Mouse (Mus musculus) small intestine, adult 2 months (tissue): ENCODE data around the gene Arrdc5. TPM values are rescaled to one million over a fixed set of nuclear protein-coding genes. Genes with fewer than 3 reads are reported as not detected.

ENCODE experiments used
- H3K27ac ChIP-seq: fragments of 200-500 bp; 2 replicates; pipeline ENCODE4 v1.5.1; 2012; ENCODE audit warnings: low read depth, low read length, control low read depth, inconsistent platforms; ENCODE audit not compliant: insufficient read depth
- H3K27me3 ChIP-seq: fragments of 200-500 bp; 2 replicates; pipeline ENCODE4 v1.6.1; 2012; ENCODE audit warnings: mild to moderate bottlenecking, moderate library complexity, low read length, inconsistent platforms; ENCODE audit not compliant: control insufficient read depth, insufficient read depth
- H3K36me3 ChIP-seq: fragments of 200-500 bp; 2 replicates; pipeline ENCODE4 v1.6.1; 2012; ENCODE audit warnings: mild to moderate bottlenecking, low read length, control low read depth, inconsistent platforms; ENCODE audit not compliant: control insufficient read depth, insufficient read depth
- H3K4me1 ChIP-seq: fragments of 200-500 bp; 2 replicates; pipeline ENCODE4 v1.6.1; 2012; ENCODE audit warnings: low read length, inconsistent platforms, mixed read lengths; ENCODE audit not compliant: control insufficient read depth, insufficient read depth, insufficient read length
- H3K4me3 ChIP-seq: fragments of 200-500 bp; 2 replicates; pipeline ENCODE4 v1.5.1; 2012; ENCODE audit warnings: low read depth, mild to moderate bottlenecking, control low read depth, inconsistent platforms, low read length, moderate library complexity
- CTCF ChIP-seq: fragments of 200-500 bp; IDR thresholded peaks from 2 replicates; pipeline ENCODE4 v1.5.1; 2012; ENCODE audit warnings: low read depth, mild to moderate bottlenecking, control low read depth, inconsistent platforms, low read length, moderate library complexity, mixed read lengths; ENCODE audit not compliant: insufficient replicate concordance, insufficient read length; ENCODE audit errors: extremely low read depth
- POLR2A ChIP-seq: fragments of 200-500 bp; IDR thresholded peaks from 2 replicates; pipeline ENCODE4 v1.6.1; 2012; ENCODE audit warnings: low read depth, mild to moderate bottlenecking, control low read depth, inconsistent platforms, low read length, moderate library complexity
- WGBS: fragments of 180-500 bp; shearing (Covaris S2); methylation state at CpG from one replicate; pipeline ENCODE4 v1.1.7; 2018; 5-methylcytosine and 5-hydroxymethylcytosine counted together
- polyA plus RNA-seq: library from polyadenylated mRNA; depleted of rRNA; stranded (reverse); fragments of >200 nt; gene quantifications from 2 replicates; pipeline ENCODE4 v1.2.3, GENCODE M21; 2012

Gene Arrdc5
- polyA plus RNA-seq, 1 experiment: not detected

DNA sequence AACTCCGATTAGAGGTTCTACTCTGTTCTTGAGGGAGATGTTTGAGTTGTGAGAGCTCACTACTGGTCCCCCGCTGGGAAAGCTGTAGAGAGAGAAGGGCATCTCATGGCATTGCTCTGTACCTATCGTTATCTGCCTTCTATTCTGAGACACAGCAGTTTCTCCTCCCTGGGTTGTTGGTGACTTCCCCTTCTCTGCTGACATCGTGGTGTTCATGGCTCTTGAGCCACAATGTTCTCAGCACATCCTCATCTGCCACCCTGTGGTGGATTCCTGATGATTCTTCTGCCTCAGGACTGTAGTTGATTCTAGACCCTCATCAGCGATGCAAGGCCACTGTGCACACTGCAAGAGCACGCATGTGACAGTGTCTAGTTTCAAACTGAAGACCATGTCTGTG, 37.7 kb upstream of the Arrdc5 start:
- Histone ChIP-seq H3K27me3 (no peaks in the 10 kb centered on the region), H3K4me1 (peaks cover 9% of the 10 kb centered on the region; the same call in 1 of the 2 replicates), H3K36me3 (no peaks in the 10 kb centered on the region), H3K4me3 (no peak overlapping the region), H3K27ac (no peak overlapping the region)
- 82% methylated on average over 6 of the region's 6 CpGs for WGBS
- TF ChIP-seq CTCF: no peak
- no peak for TF ChIP-seq POLR2A

DNA sequence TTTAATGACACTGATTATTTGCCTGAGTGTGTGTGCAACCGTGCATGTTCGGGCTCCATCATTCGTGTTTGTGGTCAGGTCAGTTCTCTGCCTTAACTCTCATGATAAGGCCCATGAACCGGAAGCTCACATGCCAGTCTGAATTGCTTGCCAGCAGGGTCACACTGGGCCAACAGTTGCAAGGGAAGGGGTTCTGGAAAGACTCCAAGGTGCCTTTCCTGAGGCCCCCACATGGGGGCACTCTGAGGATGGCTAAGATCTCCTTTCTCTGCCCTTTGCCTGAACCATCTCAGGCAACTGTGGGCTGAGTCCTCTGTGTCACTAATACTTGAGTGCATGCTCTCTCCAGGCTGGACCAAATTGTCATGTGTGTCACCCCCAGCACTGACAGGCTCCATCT, 37.1 kb upstream of the Arrdc5 start:
- Histone ChIP-seq H3K36me3 (no peaks in the 10 kb centered on the region), H3K27ac (no peak overlapping the region), H3K4me3 (no peak overlapping the region), H3K4me1 (peaks cover 9% of the 10 kb centered on the region; the same call in 1 of the 2 replicates), H3K27me3 (no peaks in the 10 kb centered on the region)
- 12% methylated on average over 4 of the region's 4 CpGs for WGBS
- TF ChIP-seq CTCF (peak; percentile 69), POLR2A (no peak)

- H3K27me3 ChIP-seq: no peaks in the 10 kb centered on the region
- no peak for TF ChIP-seq POLR2A
- TF ChIP-seq CTCF: peak; percentile 33; the same call in 1 of the 2 replicates
- H3K4me1 ChIP-seq: no peaks in the 10 kb centered on the region
- no peaks in the 10 kb centered on the region for H3K36me3 ChIP-seq
- H3K4me3 ChIP-seq: no peak overlapping the region
- no peak overlapping the region for H3K27ac ChIP-seq
- 63% methylated on average over 8 of the region's 8 CpGs for WGBS
Observed at GRCm38 (mm10) chr17:56332987-56333386, 32.9 kb upstream of the Arrdc5 start.

- Histone ChIP-seq H3K4me1 (peaks cover 6% of the 10 kb centered on the region; the same call in 1 of the 2 replicates), H3K27ac (no peak overlapping the region), H3K27me3 (no peaks in the 10 kb centered on the region), H3K4me3 (no peak overlapping the region), H3K36me3 (no peaks in the 10 kb centered on the region)
- TF ChIP-seq POLR2A (no peak), CTCF (no peak)
Observed at GRCm38 (mm10) chr17:56331256-56331655, 31.2 kb upstream of the Arrdc5 start.

GRCm38 (mm10) chr17:56330345-56330744, 30.3 kb upstream of the Arrdc5 start:
- peaks cover 6% of the 10 kb centered on the region; the same call in 1 of the 2 replicates for H3K4me1 ChIP-seq
- H3K4me3 ChIP-seq: no peak overlapping the region
- no peaks in the 10 kb centered on the region for H3K36me3 ChIP-seq
- TF ChIP-seq CTCF: no peak
- no peak for TF ChIP-seq POLR2A
- no peaks in the 10 kb centered on the region for H3K27me3 ChIP-seq
- no peak overlapping the region for H3K27ac ChIP-seq
- WGBS: 67% methylated on average over 3 of the region's 3 CpGs

GRCm38 (mm10) chr17:56329267-56329666, 29.2 kb upstream of the Arrdc5 start:
- H3K27me3 ChIP-seq: no peaks in the 10 kb centered on the region
- H3K4me1 ChIP-seq: peaks cover 8% of the 10 kb centered on the region; the same call in 1 of the 2 replicates
- no peak overlapping the region for H3K27ac ChIP-seq
- H3K36me3 ChIP-seq: no peaks in the 10 kb centered on the region
- no peak overlapping the region for H3K4me3 ChIP-seq
- no peak for TF ChIP-seq CTCF
- TF ChIP-seq POLR2A: no peak

- TF ChIP-seq POLR2A (no peak), CTCF (no peak)
- Histone ChIP-seq H3K27me3 (no peaks in the 10 kb centered on the region), H3K36me3 (no peaks in the 10 kb centered on the region; the same call in 1 of the 2 replicates), H3K27ac (peak overlapping the region; percentile 45), H3K4me3 (peak overlapping the region; percentile 79), H3K4me1 (peaks cover 8% of the 10 kb centered on the region; the same call in 1 of the 2 replicates)
- WGBS: 1% methylated on average over 63 of the region's 67 CpGs
Observed at GRCm38 (mm10) chr17:56326153-56327147, 26.4 kb upstream of the Arrdc5 start.
